Mouse (Mus musculus): ENCODE results near the gene Spout1.
"Not testable (repeated sequence)": the region's sequence is repeated elsewhere in the genome, so short reads cannot be mapped to it uniquely, and the experiment has no call there.

The Spout1 gene

DNA sequence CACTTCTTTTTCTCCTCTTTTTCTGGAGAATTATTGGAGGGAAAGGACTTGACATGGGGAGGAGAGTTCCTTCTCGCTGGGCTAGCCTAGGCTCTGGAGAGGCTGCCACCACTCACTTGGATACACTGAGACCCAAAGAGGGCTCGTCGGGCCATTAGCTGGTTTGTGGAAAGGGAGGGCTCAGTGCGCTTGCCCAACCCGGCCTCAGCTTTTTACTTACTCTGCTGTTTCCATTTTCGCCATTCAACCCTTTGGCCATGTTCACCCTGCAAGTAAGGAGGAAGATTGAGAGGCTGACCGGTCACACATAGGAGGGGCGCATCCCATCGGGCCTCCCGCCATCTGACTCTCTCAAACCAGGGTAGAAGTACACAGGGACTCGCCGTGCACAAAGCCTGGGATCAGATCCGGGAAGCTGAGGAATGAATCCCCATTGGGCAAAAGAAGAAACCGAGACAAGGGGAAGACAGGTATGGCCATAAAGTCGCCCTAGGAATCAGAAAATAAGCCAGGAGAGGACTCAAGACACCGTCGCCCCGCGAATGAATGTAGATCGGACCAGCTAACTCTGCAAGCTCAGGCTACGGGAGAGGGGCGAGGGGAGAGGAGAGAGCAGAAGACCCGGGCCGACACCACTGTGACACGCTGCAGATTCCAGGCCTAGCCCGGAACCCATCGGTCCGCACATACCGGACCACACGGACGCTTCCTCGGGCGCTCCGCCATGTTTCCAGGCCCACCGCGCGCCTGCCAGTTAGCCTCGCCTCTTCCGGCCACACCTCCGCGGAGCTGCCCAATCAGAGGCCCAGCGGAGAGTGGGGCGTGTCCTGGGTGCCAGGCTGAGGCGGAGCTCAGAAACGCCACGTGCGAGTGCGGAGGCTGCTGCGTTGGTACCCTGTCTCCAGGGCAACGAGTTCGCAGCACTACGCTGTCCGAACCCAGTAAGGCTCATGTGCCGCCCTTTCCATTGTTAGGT is at the start of gene Spout1:
TSS of gene Spout1 (minus strand) at position 760 of the 976 bp plus-strand sequence.
- peak; percentile 97 to 98 for DNase-seq

DNA sequence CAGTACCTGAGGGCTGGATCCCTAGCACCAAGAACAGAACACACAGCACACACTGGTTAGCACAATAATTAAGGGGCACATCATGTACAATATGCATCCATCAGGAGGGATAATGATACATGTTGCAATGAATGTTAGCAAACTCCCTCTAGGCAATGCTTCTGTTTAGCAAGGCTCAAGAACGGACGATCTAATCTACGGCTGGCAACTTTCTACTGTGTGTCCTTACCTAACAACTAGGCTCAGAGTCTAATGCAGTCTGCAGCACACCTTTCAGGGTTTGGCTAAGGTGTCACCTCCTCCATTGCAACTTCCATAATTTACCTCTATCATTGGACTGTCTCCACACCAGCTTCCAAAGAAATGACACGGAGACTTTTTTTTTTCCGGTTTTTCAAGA is 38.0 kb upstream of the Spout1 start:
- no peak for DNase-seq

GRCm38 (mm10) chr2:30215493-30215892 is 37.2 kb upstream of the Spout1 start:
- no peak for DNase-seq

- DNase-seq, result no peak
Observed at GRCm38 (mm10) chr2:30214745-30215144, 36.5 kb upstream of the Spout1 start.

GRCm38 (mm10) chr2:30212951-30213350 is 34.7 kb upstream of the Spout1 start:
- DNase-seq, result no peak

DNA sequence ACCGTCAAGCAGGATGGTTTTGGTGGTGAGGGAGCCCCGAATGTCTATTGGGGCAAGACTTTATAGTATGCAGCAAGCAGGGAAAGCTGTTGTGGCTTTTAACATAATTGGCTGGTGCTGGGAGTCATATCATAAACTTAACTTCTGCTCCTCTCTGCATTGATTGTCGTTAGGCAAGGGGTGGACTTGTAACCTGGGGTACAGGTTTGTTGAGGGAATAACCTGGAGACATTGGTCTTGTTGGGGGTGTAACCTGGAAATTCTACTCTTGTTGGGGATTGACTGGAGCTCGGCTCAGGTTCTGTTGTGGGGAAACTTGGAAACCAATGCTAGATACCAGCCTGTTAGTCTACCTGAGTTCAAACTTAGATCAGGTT is 33.9 kb upstream of the Spout1 start:
- no peak for DNase-seq

DNA sequence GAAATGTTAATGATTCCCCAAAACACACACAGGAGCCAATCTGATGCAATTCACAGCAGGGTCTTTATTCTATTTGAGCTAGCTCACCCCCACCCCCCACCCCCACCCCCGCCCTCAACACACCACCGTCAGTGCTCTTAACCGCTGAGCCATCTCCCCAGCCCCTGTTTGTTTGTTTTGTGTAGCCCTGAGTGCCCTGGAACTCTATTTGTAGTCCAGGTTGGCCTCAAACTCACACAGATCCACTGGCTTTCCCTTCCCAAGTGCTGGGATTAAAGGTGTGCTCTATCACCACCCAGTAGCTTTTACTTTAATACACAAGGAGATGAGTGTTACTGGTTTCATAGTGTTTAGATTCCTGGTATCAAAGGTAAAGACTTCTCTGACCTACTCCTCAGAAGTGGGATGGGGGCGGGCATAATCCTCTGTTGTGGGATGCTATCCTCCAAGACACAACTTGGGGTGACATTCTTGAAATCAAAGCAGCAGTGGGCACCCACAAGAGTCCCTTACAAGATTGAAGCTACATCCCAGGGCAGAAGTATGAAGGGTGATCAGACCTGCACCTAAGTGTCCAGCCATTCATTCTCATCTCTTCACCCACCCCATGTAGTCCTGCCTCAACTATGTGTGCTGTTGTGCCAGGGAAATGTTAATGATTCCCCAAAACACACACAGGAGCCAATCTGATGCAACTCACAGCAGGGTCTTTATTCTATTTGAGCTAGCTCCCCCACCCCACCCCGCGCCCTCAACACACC is 33.3 kb upstream of the Spout1 start:
- no peak for DNase-seq

DNA sequence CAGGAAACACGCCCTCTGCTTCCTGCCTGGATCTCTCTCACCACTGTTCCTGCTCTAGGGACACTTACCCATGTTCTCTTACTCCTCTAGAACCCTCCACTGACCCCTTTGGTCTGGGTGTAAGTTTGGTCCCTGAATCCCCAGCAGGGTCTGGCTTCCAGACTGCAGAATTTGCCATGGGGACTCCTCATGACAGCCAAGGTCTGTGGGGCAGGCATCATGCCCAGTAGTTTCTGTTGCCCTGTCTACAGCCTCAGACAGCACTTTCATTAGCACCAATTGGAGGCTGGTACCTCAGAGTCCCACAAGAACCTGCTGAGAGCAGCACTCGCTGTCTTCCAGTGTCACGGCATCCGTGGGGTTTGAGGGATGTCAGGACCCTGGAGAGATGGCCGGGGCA is 29.6 kb upstream of the Spout1 start:
- no peak for DNase-seq

GRCm38 (mm10) chr2:30207401-30207800 is 29.1 kb upstream of the Spout1 start:
- DNase-seq, result no peak

GRCm38 (mm10) chr2:30205629-30206357 is 27.5 kb upstream of the Spout1 start, which contains the start of gene Kyat1:
Kyat1 (minus strand) TSS chr2:30205847.
- DNase-seq, result peak; percentile 96 to 97

- no peak for DNase-seq
Observed at GRCm38 (mm10) chr2:30205255-30205628, 27.0 kb upstream of the Spout1 start.

DNA sequence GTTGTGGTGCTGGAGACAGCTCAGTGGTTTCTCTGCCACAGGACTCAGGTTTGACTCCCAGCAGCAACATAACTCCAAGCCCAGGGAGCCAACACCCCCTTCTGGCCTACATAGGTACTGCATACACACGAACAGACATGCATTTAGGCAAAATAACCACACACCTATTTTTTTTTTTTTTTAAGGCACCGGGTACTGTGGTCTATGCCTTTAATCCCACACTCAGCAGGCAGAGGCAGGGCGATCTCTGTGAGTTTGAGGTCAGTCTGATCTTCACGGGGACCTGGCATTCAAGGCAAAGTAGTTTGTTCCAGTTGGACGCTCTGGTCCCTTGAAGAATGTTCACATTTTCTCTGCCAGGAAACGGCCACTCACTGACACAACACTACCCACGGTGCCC is 25.2 kb upstream of the Spout1 start:
- DNase-seq, result peak; percentile 67 to 73

DNA sequence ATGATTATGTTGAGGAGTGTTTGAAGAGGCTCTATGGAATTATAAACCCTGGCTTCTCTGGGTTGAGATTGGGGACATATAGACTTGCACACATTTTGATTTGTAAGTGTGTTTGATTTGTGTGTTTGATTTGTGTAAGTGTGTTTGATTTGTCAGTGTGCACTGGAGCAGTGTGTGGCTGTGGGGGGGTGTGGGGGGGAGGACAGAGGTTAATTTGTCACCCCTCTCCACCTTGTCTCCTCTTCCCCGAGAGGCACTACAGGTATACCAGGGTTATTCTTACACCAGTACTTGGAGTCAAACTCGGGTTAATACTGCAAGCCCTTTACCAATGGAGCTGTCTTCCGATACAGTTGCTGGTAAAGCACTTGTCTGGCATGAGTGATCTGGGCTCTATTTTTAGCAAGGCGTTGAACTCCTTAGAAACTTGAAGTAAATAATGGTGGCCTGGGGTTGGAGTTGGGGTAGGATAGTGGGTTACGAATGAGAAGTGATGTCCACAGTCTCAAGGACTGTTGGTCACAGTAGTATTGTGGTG is 22.2 kb upstream of the Spout1 start:
- DNase-seq, result no peak

DNA sequence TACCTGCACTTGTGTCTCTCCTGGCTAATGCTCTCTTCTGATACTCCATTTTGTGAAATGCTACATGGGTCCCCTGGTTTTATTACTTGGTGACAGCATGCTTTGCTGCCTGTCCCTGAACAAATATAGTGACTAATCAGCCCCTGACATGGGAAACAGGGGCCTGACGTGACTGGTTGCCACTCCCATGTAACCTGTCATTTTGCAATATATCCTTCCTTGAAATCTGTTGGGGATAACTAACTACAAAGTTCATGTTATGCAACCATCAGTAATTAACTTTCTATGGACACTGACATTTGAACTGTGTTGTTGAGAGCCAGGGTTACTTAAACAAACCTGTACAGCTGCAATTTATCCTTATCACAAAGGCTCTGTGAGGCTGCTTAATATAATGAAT is 21.7 kb upstream of the Spout1 start:
- no peak for DNase-seq

- DNase-seq, result no peak
Observed at GRCm38 (mm10) chr2:30198021-30198420, 19.8 kb upstream of the Spout1 start.

DNA sequence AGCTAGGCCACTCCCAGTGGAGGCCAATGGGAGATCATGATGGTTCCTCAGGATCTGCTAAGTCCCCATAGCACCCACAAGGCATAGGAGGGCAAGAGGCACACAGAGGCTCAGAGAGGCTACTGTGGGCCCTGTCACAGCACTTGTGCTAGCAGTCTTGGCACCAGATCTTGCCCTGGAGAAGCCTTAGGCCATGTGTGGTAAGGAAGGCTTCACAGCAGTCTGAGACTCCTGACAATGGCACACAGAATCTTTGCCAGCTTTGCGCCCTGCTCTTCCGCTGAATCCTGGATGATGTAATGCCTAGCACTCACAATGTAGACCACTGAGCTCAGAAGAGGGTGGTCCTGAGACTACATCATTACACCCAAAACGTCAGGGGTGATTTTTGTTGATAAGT is 16.4 kb upstream of the Spout1 start:
- DNase-seq, result no peak

DNA sequence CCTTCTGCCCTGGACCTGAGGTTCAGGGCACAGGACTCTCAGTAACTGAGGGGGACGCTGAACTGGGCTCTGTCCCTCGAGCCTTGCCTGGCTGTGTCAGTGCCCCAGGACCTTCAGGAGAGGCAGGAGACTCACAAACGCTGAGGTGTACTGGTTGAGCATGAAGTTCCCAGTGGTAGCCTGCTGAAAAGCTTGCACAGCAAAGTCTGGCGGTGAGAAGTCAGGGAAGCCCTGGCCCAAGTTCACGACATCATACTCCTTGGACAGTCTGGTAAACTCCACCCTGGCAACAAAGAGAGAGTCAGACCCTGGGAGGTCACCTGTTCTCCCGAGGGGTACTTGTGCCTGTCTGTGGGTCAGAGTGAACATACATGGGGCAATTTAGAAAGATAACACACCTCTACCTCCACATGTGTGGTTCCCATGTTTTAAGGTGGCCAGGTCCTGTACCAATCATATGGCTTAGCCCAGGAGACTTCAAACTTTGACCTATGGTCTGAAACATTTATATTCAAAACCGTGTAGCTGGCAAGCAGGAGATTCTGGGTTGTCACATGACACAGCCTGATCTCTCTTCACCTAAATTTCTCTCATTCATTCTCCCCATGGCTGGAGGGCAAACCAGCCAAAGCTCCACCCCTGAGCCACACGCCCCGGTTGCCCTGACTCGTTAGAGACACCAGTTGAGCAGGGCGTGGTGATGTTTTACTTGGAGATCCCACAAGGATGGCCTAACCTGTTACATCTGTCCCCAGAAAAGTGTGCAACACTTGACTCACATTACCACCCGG is 13.7 kb upstream of the Spout1 start:
- DNase-seq, result no peak

- no peak for DNase-seq
Observed at GRCm38 (mm10) chr2:30185681-30186080, 7.4 kb upstream of the Spout1 start.

DNA sequence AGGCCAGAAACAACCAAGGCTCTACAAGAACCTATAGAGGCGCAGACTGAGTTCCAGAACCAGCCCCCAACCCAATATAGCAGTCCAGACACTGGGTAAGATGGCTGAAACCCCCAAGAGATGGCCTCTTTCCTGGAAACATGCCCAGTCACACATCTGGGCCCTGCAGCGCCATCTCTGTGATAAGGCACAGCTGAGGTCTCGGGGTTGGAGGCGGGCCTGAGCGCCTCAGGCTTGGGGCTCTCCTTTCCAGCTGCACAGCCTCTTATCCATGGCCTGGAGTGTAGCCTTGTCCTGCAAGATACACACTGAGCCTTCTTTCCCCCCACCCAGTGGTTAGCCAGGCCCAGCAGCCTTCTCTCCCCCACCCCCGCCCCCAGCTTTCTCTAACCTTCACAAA is 7.0 kb upstream of the Spout1 start:
- no peak for DNase-seq

DNA sequence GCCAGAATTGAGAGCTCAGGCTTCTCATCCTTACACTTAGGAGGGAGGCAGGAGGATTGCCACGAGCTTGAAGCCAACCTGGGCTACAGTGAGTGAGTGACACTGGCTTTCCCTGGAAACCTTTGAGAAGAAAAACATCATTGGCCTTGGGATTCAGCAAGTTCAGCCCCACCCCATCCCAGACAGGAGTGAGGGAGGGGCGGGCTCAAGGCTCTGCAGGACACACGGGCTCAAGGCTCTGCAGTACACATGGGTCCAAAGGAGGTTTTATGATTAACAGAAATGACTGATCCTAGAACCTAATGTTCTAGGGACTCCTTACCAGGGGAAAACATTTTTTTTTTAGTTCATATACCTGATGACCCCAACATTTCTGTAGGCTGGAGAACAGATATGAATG is 5.5 kb upstream of the Spout1 start:
- no peak for DNase-seq

GRCm38 (mm10) chr2:30182424-30182823 is 4.2 kb upstream of the Spout1 start:
- DNase-seq, result no peak

- DNase-seq, result not testable (repeated sequence)
Observed at GRCm38 (mm10) chr2:30178711-30179110, 452 bp upstream of the Spout1 start.
